Mouse (Mus musculus) lung, embryonic 16.5 days (tissue): Measurements from ENCODE around the gene Usp51. TPM values are rescaled to one million over a fixed set of nuclear protein-coding genes. Genes with fewer than 3 reads are reported as not detected.
"Not testable (repeated sequence)": the region's sequence is repeated elsewhere in the genome, so short reads cannot be mapped to it uniquely, and the experiment has no call there.

Source experiments
- ATAC-seq: fragments of 200-750 bp; cut with Nextera tagmentation; 2 replicates; pipeline ENCODE4 v1.8.0; 2017; ENCODE audit warnings: low read depth, mild to moderate bottlenecking, moderate library complexity
- H3K27ac ChIP-seq: fragments of 300-500 bp; sonication (generic); 2 replicates; pipeline ENCODE4 v1.5.1; 2014; ENCODE audit warnings: mild to moderate bottlenecking, control low read depth, low read length
- H3K27me3 ChIP-seq: fragments of 300-500 bp; sonication (generic); 2 replicates; pipeline ENCODE4 v1.6.1; 2014; ENCODE audit warnings: low read depth, low read length, mixed read lengths; ENCODE audit not compliant: control insufficient read depth, insufficient read depth
- H3K36me3 ChIP-seq: fragments of 300-500 bp; sonication (generic); 2 replicates; pipeline ENCODE4 v1.6.1; 2014; ENCODE audit warnings: low read length; ENCODE audit not compliant: control insufficient read depth, insufficient read depth
- H3K4me1 ChIP-seq: fragments of 300-500 bp; sonication (generic); replicated peaks from 2 replicates; pipeline ENCODE4 v1.6.1; 2014; ENCODE audit warnings: low read length, mixed read lengths; ENCODE audit not compliant: control insufficient read depth, insufficient read depth
- H3K4me2 ChIP-seq: fragments of 300-500 bp; sonication (generic); 2 replicates; pipeline ENCODE4 v1.6.1; 2014; ENCODE audit warnings: low read depth, low read length, control low read depth
- H3K4me3 ChIP-seq: fragments of 300-500 bp; sonication (generic); 2 replicates; pipeline ENCODE4 v1.5.1; 2014; ENCODE audit warnings: mild to moderate bottlenecking, low read length, control low read depth
- H3K9ac ChIP-seq: fragments of 300-500 bp; sonication (generic); 2 replicates; pipeline ENCODE4 v1.6.1; 2014; ENCODE audit warnings: low read length, control low read depth
- H3K9me3 ChIP-seq: fragments of 300-500 bp; sonication (generic); 2 replicates; pipeline ENCODE4 v1.6.1; 2016; ENCODE audit warnings: low read length; ENCODE audit not compliant: control insufficient read depth
- WGBS: fragments of 180-500 bp; shearing (Covaris S2); extraction: QIAGEN DNeasy Blood & Tissue Kit; methylation state at CpG from one replicate; pipeline ENCODE4 v1.1.7; 2014; 5-methylcytosine and 5-hydroxymethylcytosine counted together
- polyA plus RNA-seq: library from polyadenylated mRNA; unstranded; fragments of >200 nt; fragmentation: Nextera tagmentation; extraction: Ambion mirVana; gene quantifications from 2 replicates; pipeline ENCODE4 v1.2.1, GENCODE M21; 2015

Gene Usp51
- polyA plus RNA-seq, 1 experiment from 2014 or later: 0.60 TPM

DNA sequence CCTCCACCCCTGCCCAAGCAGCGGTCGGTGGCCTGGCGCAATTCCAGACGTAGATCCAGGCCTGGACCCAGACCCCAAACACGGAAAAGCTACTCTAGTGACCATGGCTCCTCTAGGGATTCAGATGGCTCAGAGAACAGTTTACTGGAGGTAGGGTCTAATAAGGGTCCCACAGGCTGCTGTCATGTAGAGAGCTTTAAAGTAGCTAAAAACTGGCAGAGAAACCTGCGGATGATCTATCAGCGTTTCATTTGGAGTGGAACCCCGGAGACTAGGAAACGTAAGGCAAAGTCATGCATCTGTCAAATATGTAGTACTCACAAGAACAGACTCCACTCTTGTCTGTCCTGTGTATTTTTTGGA, 1.4 kb downstream of the Usp51 start:
- no peaks in the 10 kb centered on the region for H3K27me3 ChIP-seq
- H3K4me2 ChIP-seq: peak overlapping the region; percentile 66
- no peak overlapping the region for H3K27ac ChIP-seq
- no peaks in the 10 kb centered on the region for H3K9me3 ChIP-seq
- no peaks in the 10 kb centered on the region for H3K36me3 ChIP-seq
- peak overlapping the region; percentile 67 for H3K4me3 ChIP-seq
- peak overlapping the region; percentile 65 for H3K9ac ChIP-seq
- 24% methylated on average over 9 of the region's 9 CpGs for WGBS
- ATAC-seq: no peak; the same call in 1 of the 2 replicates
- H3K4me1 ChIP-seq: no peaks in the 10 kb centered on the region

DNA sequence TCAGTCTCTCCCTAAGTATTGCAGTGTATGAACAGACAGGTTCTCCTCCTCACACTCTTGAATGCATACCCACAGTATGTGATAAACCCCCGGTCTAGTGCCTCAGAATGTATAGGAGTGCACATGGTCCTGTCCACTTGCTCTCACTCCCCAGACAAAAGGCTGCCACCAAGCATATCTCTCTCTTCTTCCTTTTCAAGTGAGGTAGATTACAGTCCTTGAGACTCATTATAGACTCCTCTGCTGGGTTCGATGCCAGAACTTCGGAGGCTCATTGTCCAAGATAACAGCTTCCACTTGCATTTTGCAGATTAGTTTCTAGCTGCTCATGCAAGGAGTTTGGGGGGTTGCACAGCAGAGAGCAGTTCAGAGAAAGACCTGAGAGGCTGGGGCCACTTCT, 19.0 kb downstream of the Usp51 start:
- not testable (repeated sequence) for H3K4me3 ChIP-seq, H3K9ac ChIP-seq, H3K9me3 ChIP-seq, ATAC-seq, H3K4me1 ChIP-seq, H3K4me2 ChIP-seq, H3K27me3 ChIP-seq, H3K27ac ChIP-seq, H3K36me3 ChIP-seq
- WGBS: no CpG with 5 or more reads among the region's 3 CpGs

DNA sequence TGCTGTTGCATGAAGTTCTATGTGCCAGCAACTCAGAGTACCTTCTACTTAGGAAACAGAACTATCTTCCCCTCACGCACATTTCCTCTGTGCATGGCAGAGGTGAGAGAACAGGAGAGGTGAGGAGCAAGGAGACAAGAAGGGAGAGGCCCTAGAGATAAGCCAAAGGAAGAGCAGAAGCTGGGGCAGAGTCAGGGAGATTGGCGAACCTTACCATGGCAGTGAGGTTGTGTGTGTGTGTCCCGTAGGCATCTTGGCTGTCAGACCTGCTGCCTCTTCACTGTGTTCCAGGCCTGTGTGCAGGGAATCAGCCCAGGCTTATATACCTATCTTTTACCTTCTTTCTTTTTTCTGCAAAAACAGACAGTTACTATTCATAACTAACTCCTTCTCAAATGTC, 19.4 kb downstream of the Usp51 start:
- not testable (repeated sequence) for H3K27ac ChIP-seq, H3K4me1 ChIP-seq, H3K4me3 ChIP-seq, H3K9me3 ChIP-seq, H3K9ac ChIP-seq, H3K27me3 ChIP-seq, H3K36me3 ChIP-seq, ATAC-seq, H3K4me2 ChIP-seq
- no CpG with 5 or more reads among the region's 3 CpGs for WGBS

DNA sequence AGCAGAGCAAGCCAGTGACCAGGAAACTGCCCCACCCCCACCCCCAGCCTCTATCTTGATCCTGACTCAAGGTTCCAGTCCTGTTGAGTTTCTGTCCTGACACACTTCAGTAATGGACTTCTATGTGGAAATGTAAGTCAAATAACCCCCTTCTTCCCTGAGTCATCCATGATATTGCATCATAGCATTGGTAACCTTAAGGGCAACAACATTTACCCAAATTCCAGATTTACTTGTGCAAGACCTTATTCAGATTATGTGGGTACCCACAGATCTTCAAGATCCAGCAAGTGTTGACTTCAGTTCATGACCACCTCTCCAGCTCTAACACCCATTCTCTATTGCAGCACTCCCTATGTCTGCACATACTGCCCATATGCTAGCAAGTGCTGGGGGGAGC, 25.3 kb downstream of the Usp51 start:
- H3K9ac ChIP-seq, ATAC-seq, H3K4me1 ChIP-seq, H3K9me3 ChIP-seq, H3K4me3 ChIP-seq, H3K27ac ChIP-seq, H3K36me3 ChIP-seq, H3K27me3 ChIP-seq, H3K4me2 ChIP-seq: not testable (repeated sequence)

DNA sequence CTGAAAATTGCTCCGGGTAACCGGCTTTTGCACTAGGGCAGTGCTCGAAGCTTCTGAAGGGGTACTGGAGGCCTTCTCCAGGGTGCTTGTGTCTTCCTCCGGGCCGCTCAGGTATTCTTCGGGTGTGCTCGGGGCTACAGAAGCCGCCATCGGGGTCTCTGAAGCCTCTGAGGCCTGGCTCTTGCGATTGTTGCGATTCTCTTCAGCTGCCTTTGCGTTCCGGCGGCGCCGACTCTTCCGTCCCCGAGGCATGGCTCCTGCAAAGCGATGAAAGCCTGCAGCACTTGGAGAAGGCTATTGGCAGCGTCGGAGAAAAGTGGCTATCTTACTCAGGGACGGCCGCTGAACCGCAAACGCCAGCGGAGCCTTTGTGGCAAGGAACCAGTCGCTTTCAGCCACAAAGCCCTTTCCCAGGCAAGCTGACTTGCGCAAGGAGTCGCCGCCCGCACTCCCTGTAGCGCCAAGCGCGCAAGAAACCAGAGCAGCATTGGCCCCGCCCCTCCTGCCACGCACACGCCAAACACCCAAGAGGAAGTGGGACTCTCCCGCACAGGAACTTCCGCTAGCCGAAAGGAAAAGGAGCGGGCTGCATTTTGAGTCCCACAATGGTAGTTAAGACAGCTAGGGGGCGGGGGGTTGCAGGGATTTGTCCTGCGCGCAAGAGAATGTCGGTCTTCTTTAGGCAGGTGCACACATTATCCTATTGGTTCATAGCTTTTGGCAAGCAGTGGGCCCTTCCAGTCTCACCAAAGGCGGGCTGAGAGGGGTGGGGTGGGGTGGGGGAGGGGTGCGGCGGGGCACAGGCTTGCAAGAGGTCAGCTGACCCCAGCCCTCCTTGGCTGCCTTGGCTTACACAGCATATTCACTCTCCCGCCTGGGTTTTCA, 31.1 kb downstream of the Usp51 start, which contains the start of gene Mageh1:
TSS of gene Mageh1 (minus strand) at position 489 of the 885 bp plus-strand sequence.
- peak within 1 kb of the TSS; percentile 73 for H3K9ac ChIP-seq
- H3K4me2 ChIP-seq: peak within 1 kb of the TSS; percentile 67
- H3K27me3 ChIP-seq: no peaks in the 10 kb centered on the region; the same call in 1 of the 2 replicates
- peak; percentile 96 for ATAC-seq
- peak within 1 kb of the TSS; percentile 79 for H3K27ac ChIP-seq
- H3K9me3 ChIP-seq: no peaks in the 10 kb centered on the region
- no peaks in the 10 kb centered on the region for H3K36me3 ChIP-seq
- WGBS: 9% methylated on average over 46 of the region's 49 CpGs
- no peaks in the 10 kb centered on the region for H3K4me1 ChIP-seq
- H3K4me3 ChIP-seq: peak within 1 kb of the TSS; percentile 63

DNA sequence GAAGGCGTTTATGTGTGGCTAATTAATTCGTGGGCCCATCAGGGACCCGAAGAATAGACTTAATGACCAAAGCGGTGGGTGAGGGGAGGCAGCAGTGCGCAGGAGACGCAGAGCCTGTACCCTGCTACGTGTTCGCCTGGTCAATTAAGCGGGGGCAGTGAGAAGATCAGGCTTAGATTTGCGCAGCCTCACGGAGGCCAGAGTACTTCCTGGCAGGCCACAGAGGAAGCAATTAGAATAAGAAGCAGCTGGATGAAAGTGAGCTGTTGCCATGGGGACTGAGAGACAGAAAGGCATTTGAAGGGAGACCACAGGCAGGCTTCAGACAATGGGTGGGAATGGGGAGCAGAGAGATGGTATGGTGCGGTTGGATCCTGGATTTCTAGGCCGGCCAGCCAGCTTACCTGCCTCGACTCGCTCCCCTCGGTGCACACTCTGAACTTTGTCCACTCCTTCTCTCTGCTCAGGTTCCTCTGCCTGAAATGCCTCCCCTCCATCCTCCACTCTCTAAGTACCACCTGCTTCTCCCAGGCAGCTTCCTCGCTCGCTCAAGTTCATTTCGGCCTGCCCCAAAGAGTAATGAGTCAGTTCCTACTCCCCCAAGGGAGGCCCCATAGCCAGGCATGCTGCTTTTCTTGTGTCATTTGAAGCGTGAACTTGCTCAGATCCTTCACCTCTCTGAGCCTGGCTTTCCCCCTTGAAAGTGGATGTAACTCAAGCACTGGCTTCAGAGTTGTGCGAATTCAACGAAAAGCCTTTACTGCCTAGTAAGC, 31.9 kb downstream of the Usp51 start:
- not testable (repeated sequence) for H3K27me3 ChIP-seq, H3K27ac ChIP-seq, H3K9ac ChIP-seq, H3K36me3 ChIP-seq, H3K4me1 ChIP-seq, H3K9me3 ChIP-seq
- peak overlapping the region; percentile 63 for H3K4me3 ChIP-seq
- peak; percentile 66 for ATAC-seq
- 32% methylated on average over 6 of the region's 22 CpGs for WGBS
- H3K4me2 ChIP-seq: peak overlapping the region; percentile 67

Other genes starting within 250 kb of the Usp51 start
- 7.2 and 8.5 TPM in 2 replicates for gene Shroom2, start 237.0 kb upstream of the Usp51 start, polyA plus RNA-seq
- 0.36 TPM in 1 of 2 replicates, not detected in the other for gene Gpr143, start 224.5 kb upstream of the Usp51 start, polyA plus RNA-seq
- 48.1 and 48.9 TPM in 2 replicates for gene Mageh1, start 31.1 kb downstream of the Usp51 start, polyA plus RNA-seq
- gene Foxr2, start 112.3 kb downstream of the Usp51 start, polyA plus RNA-seq: not detected in 2 replicates
- 0.44 and 0.62 TPM in 2 replicates for gene Rragb, start 133.5 kb downstream of the Usp51 start, polyA plus RNA-seq
- gene Klf8, start 231.0 kb downstream of the Usp51 start, polyA plus RNA-seq: 0.73 and 2.0 TPM in 2 replicates